10 mouse cellular contexts compared by ENCODE assay signal in genomic region chr14:99748166-99748565, GRCm38 (mm10).
DNase-seq lines count a peak whose midpoint lies in the region; ATAC-seq lines count a peak whose summit lies in the region.
"Had no signal": no experiment of that assay in that cellular context is flagged by ENCODE, and none has a peak within 500 bp of the region (broad histone marks: within the 10 kb centered on the region; RNA-seq: fewer than 3 reads in every experiment).

No protein-coding gene starts in this region.

- peak; percentile 61 for DNase-seq in neural tube, embryonic 11.5 days (ENCODE audit: low spot score)
- no peak for DNase-seq in neural tube, embryonic 10.5 days (ENCODE audit: extremely low spot score, low spot score)
- DNase-seq in hindbrain, embryonic 14.5 days (ENCODE audit: low spot score): peak; percentile 54
- peak; percentile 61 for DNase-seq in telencephalon, adult 2 months (ENCODE audit: low read depth, low spot score)
- no peak for DNase-seq in liver, embryonic 11.5 days (ENCODE audit: low spot score)
- no peak for DNase-seq in liver
- DNase-seq in kidney, adult 18-20 months: no peak

- no peak overlapping the region for H3K9ac ChIP-seq in neural tube, embryonic 11.5 days (ENCODE audit: low read length)
- H3K9ac ChIP-seq in hindbrain, embryonic 14.5 days: no peak overlapping the region
- H3K9ac ChIP-seq in midbrain, embryonic 13.5 days (replicated peaks): no peak overlapping the region
- H3K9ac ChIP-seq in liver, embryonic 11.5 days (ENCODE audit: low read depth, low read length): no peak overlapping the region
- H3K9ac ChIP-seq: heart, embryonic 13.5 days; lung, embryonic 15.5 days had no signal

- no peak overlapping the region for H3K4me3 ChIP-seq in neural tube, embryonic 11.5 days (ENCODE audit: low read depth, low read length)
- H3K4me3 ChIP-seq in hindbrain, embryonic 14.5 days (replicated peaks; ENCODE audit: low read length): no peak overlapping the region
- H3K4me3 ChIP-seq in midbrain, embryonic 13.5 days (replicated peaks): no peak overlapping the region
- no peak overlapping the region for H3K4me3 ChIP-seq in liver, embryonic 11.5 days (ENCODE audit: low read depth, low read length)
- H3K4me3 ChIP-seq: heart, embryonic 13.5 days; lung, embryonic 15.5 days had no signal

- 67% methylated on average over 17 of the region's 17 CpGs for WGBS in neural tube, embryonic 11.5 days
- WGBS in hindbrain, embryonic 14.5 days: 40% methylated on average over 17 of the region's 17 CpGs
- WGBS in midbrain, embryonic 13.5 days: 53% methylated on average over 17 of the region's 17 CpGs
- WGBS in liver, embryonic 11.5 days: 82% methylated on average over 17 of the region's 17 CpGs

- no peak overlapping the region for H3K27ac ChIP-seq in neural tube, embryonic 11.5 days (ENCODE audit: low read depth, low read length)
- peak overlapping the region; percentile 55 for H3K27ac ChIP-seq in hindbrain, embryonic 14.5 days
- H3K27ac ChIP-seq in midbrain, embryonic 13.5 days: peak overlapping the region; percentile 61; the same call in 1 of the 2 replicates
- H3K27ac ChIP-seq in liver, embryonic 11.5 days (ENCODE audit: low read depth, low read length): no peak overlapping the region
- H3K27ac ChIP-seq: heart, embryonic 13.5 days; lung, embryonic 15.5 days had no signal

- no peaks in the 10 kb centered on the region for H3K9me3 ChIP-seq in neural tube, embryonic 11.5 days (ENCODE audit: control insufficient read depth, low read length)
- no peaks in the 10 kb centered on the region for H3K9me3 ChIP-seq in hindbrain, embryonic 14.5 days (ENCODE audit: control insufficient read depth, low read length)
- no peaks in the 10 kb centered on the region for H3K9me3 ChIP-seq in midbrain, embryonic 13.5 days
- H3K9me3 ChIP-seq in liver, embryonic 11.5 days (ENCODE audit: control insufficient read depth, low read length): no peaks in the 10 kb centered on the region
- H3K9me3 ChIP-seq: heart, embryonic 13.5 days; lung, embryonic 15.5 days had no signal

- H3K4me2 ChIP-seq in neural tube, embryonic 11.5 days (ENCODE audit: low read depth): no peak overlapping the region
- H3K4me2 ChIP-seq in hindbrain, embryonic 14.5 days (replicated peaks): peak overlapping the region; percentile 13; the same call in 1 of the 2 replicates
- peak overlapping the region; percentile 11; the same call in 1 of the 2 replicates for H3K4me2 ChIP-seq in midbrain, embryonic 13.5 days (replicated peaks)
- H3K4me2 ChIP-seq in liver, embryonic 11.5 days: no peak overlapping the region
- H3K4me2 ChIP-seq: heart, embryonic 13.5 days; lung, embryonic 15.5 days had no signal

- H3K36me3 ChIP-seq in neural tube, embryonic 11.5 days (ENCODE audit: control insufficient read depth, insufficient read depth, low read length): no peaks in the 10 kb centered on the region
- H3K36me3 ChIP-seq in hindbrain, embryonic 14.5 days (replicated peaks; ENCODE audit: control insufficient read depth, insufficient read depth): no peaks in the 10 kb centered on the region
- no peaks in the 10 kb centered on the region for H3K36me3 ChIP-seq in midbrain, embryonic 13.5 days
- H3K36me3 ChIP-seq in liver, embryonic 11.5 days (ENCODE audit: control insufficient read depth, insufficient read depth, low read length): no peaks in the 10 kb centered on the region
- H3K36me3 ChIP-seq: heart, embryonic 13.5 days; lung, embryonic 15.5 days had no signal

- 0 out of 2 replicates have a peak, but pooled peaks cover 2% of the 10 kb centered on the region for H3K4me1 ChIP-seq in neural tube, embryonic 11.5 days (ENCODE audit: control insufficient read depth, insufficient read depth, low read length)
- H3K4me1 ChIP-seq in hindbrain, embryonic 14.5 days (replicated peaks; ENCODE audit: control insufficient read depth, insufficient read depth, low read length): peaks cover 31% of the 10 kb centered on the region
- peaks cover 31% of the 10 kb centered on the region for H3K4me1 ChIP-seq in midbrain, embryonic 13.5 days (replicated peaks)
- no peaks in the 10 kb centered on the region for H3K4me1 ChIP-seq in liver, embryonic 11.5 days (replicated peaks; ENCODE audit: control insufficient read depth, insufficient read depth, low read length)
- H3K4me1 ChIP-seq: lung, embryonic 15.5 days had no signal

- H3K27me3 ChIP-seq in neural tube, embryonic 11.5 days (ENCODE audit: control insufficient read depth, insufficient read depth, low read length): no peaks in the 10 kb centered on the region
- H3K27me3 ChIP-seq in hindbrain, embryonic 14.5 days (ENCODE audit: control insufficient read depth, insufficient read depth, low read length): no peaks in the 10 kb centered on the region
- H3K27me3 ChIP-seq in midbrain, embryonic 13.5 days: no peaks in the 10 kb centered on the region
- no peaks in the 10 kb centered on the region for H3K27me3 ChIP-seq in liver, embryonic 11.5 days (replicated peaks; ENCODE audit: control insufficient read depth, insufficient read depth, low read length)
- H3K27me3 ChIP-seq: heart, embryonic 13.5 days; lung, embryonic 15.5 days had no signal

- peak; percentile 58 for ATAC-seq in neural tube, embryonic 11.5 days (ENCODE audit: insufficient read depth, low FRiP score, low TSS enrichment)
- ATAC-seq in hindbrain, embryonic 14.5 days (ENCODE audit: low FRiP score): peak; percentile 64
- ATAC-seq in midbrain, embryonic 13.5 days: peak; percentile 61
- no peak for ATAC-seq in liver, embryonic 11.5 days (replicated peaks; ENCODE audit: low FRiP score)

Comparison
In these comparisons a context has a peak if more than half of its experiments do, and no peak if none do; other contexts are left out.
1. DNase-seq: peak in neural tube, embryonic 11.5 days (single experiment), hindbrain, embryonic 14.5 days (single experiment) and telencephalon, adult 2 months (single experiment); none in neural tube, embryonic 10.5 days (single experiment), liver, embryonic 11.5 days (single experiment), liver (single experiment) and kidney, adult 18-20 months (single experiment).
2. H3K27ac ChIP-seq: peak in hindbrain, embryonic 14.5 days (single experiment) and midbrain, embryonic 13.5 days (single experiment); none in neural tube, embryonic 11.5 days (single experiment) and liver, embryonic 11.5 days (single experiment).
3. H3K4me2 ChIP-seq: peak in hindbrain, embryonic 14.5 days (single experiment) and midbrain, embryonic 13.5 days (single experiment); none in neural tube, embryonic 11.5 days (single experiment) and liver, embryonic 11.5 days (single experiment).